Mouse (Mus musculus) forebrain, postnatal 0 days (tissue): ENCODE results near the gene Ankrd36. TPM values are rescaled to one million over a fixed set of nuclear protein-coding genes. Genes with fewer than 3 reads are reported as not detected.

Experiments used
- ATAC-seq: fragments of 200-750 bp; cut with Nextera tagmentation; 2 replicates; pipeline ENCODE4 v1.8.0; 2017; ENCODE audit warnings: mild to moderate bottlenecking, moderate library complexity
- DNase-seq: peaks from one replicate; pipeline ENCODE4 v3.0.0-alpha.2; 2015
- H3K27ac ChIP-seq: fragments of 300-500 bp; sonication (generic); 2 replicates; pipeline ENCODE4 v1.5.1; 2014; ENCODE audit warnings: low read depth, mild to moderate bottlenecking, antibody characterized with exemption, low read length, moderate library complexity, mixed read lengths
- H3K27me3 ChIP-seq: fragments of 300-500 bp; sonication (generic); 2 replicates; pipeline ENCODE4 v1.6.1; 2014; ENCODE audit warnings: mild to moderate bottlenecking, low read length, mixed read lengths; ENCODE audit not compliant: insufficient read depth
- H3K36me3 ChIP-seq: fragments of 300-500 bp; sonication (generic); 2 replicates; pipeline ENCODE4 v1.6.1; 2014; ENCODE audit warnings: mild to moderate bottlenecking, moderate library complexity; ENCODE audit not compliant: insufficient read depth
- H3K4me1 ChIP-seq: fragments of 300-500 bp; sonication (generic); 2 replicates; pipeline ENCODE4 v1.6.1; 2014; ENCODE audit warnings: antibody characterized with exemption; ENCODE audit not compliant: insufficient read depth
- H3K4me2 ChIP-seq: fragments of 300-500 bp; sonication (generic); 2 replicates; pipeline ENCODE4 v1.6.1; 2014; ENCODE audit warnings: low read depth, mild to moderate bottlenecking, moderate library complexity
- H3K4me3 ChIP-seq: fragments of 300-500 bp; sonication (generic); 2 replicates; pipeline ENCODE4 v1.5.1; 2014; ENCODE audit warnings: low read depth, low read length, mixed read lengths
- H3K9ac ChIP-seq: fragments of 300-500 bp; sonication (generic); 2 replicates; pipeline ENCODE4 v1.6.1; 2014; ENCODE audit warnings: mild to moderate bottlenecking
- H3K9me3 ChIP-seq: fragments of 300-500 bp; sonication (generic); 2 replicates; pipeline ENCODE4 v1.6.1; 2016; ENCODE audit warnings: low read length
- CTCF ChIP-seq: sonication (generic); IDR thresholded peaks from 2 replicates; pipeline ENCODE4 v1.5.1; 2016; ENCODE audit warnings: antibody characterized with exemption, control low read depth, low read depth
- WGBS: fragments of 180-500 bp; shearing (Covaris S2); extraction: QIAGEN DNeasy Blood & Tissue Kit; methylation state at CpG from one replicate; pipeline ENCODE4 v1.1.7; 2014; 5-methylcytosine and 5-hydroxymethylcytosine counted together
- polyA plus RNA-seq: library from polyadenylated mRNA; unstranded; fragments of >200 nt; fragmentation: Nextera tagmentation; extraction: Ambion mirVana; gene quantifications from 2 replicates; pipeline ENCODE4 v1.2.1, GENCODE M21; 2015
- total RNA-seq: library from RNA; depleted of rRNA; stranded (reverse); fragments of >200 nt; gene quantifications from 2 replicates; pipeline ENCODE4 v1.2.3, GENCODE M21; 2014

Ankrd36 gene
- total and polyA plus RNA-seq, 2 experiments from 2014 or later: 0.24 TPM; not detected in 1

DNA sequence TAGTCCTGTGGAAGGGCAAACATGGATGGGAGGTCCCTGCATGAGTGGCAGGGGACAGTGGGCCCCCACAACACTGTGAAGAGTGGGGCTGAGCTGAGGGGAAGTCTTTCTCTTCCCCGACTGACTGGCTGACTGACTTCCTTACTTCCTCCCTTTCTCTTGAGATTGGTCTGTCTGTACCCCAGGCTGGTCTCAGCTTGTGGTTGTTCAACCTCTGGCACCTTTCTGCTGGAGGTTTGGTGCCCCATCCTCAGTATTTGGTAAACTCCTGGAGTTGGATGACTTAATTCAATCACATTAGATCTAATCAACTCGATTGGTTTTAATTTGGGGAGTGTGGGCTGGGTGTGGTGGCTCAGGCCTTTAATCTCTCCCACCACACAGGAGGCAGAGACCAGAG, 3.0 kb upstream of the Ankrd36 start:
- Histone ChIP-seq H3K9me3 (no peaks in the 10 kb centered on the region), H3K4me1 (no peaks in the 10 kb centered on the region), H3K4me3 (no peak overlapping the region), H3K4me2 (no peak overlapping the region), H3K27ac (no peak overlapping the region), H3K36me3 (no peaks in the 10 kb centered on the region), H3K27me3 (no peaks in the 10 kb centered on the region), H3K9ac (no peak overlapping the region)
- TF ChIP-seq CTCF: no peak
- WGBS: 70% methylated on average over 2 of the region's 2 CpGs
- ATAC-seq (no peak), DNase-seq (no peak)

GRCm38 (mm10) chr11:5567654-5568053, 1.8 kb upstream of the Ankrd36 start:
- no peaks in the 10 kb centered on the region for H3K9me3 ChIP-seq
- no peak overlapping the region for H3K4me2 ChIP-seq
- H3K4me3 ChIP-seq: no peak overlapping the region
- no peak for TF ChIP-seq CTCF
- H3K27ac ChIP-seq: no peak overlapping the region
- H3K4me1 ChIP-seq: no peaks in the 10 kb centered on the region
- WGBS: 94% methylated on average over 6 of the region's 6 CpGs
- H3K9ac ChIP-seq: no peak overlapping the region
- DNase-seq (no peak), ATAC-seq (no peak)
- no peaks in the 10 kb centered on the region for H3K36me3 ChIP-seq
- no peaks in the 10 kb centered on the region for H3K27me3 ChIP-seq

DNA sequence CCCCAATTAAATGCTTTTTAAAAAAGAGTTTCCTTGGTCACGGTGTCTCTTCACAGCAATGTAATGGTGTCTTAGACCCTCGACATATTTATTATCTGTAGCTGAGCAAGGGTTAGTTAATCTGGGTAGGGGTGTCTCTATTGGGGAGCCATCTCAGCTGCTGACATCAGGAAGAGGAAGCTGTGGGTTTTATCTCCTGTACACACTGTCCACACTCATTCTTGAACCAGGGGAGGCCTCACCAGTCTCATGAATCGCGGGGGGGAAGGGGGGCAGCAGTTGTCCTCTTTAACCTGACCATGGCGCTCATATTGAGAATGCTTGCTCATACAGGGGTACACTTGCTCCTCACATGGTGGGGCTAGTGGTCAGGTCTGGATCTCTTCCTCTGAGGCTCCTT, 1.4 kb upstream of the Ankrd36 start:
- no peak overlapping the region for H3K4me2 ChIP-seq
- no peak overlapping the region for H3K27ac ChIP-seq
- H3K9me3 ChIP-seq: no peaks in the 10 kb centered on the region
- ATAC-seq (no peak), DNase-seq (no peak)
- H3K4me1 ChIP-seq: no peaks in the 10 kb centered on the region
- 92% methylated on average over 5 of the region's 5 CpGs for WGBS
- H3K9ac ChIP-seq: no peak overlapping the region
- H3K4me3 ChIP-seq: no peak overlapping the region
- no peaks in the 10 kb centered on the region for H3K36me3 ChIP-seq
- no peak for TF ChIP-seq CTCF
- H3K27me3 ChIP-seq: no peaks in the 10 kb centered on the region

DNA sequence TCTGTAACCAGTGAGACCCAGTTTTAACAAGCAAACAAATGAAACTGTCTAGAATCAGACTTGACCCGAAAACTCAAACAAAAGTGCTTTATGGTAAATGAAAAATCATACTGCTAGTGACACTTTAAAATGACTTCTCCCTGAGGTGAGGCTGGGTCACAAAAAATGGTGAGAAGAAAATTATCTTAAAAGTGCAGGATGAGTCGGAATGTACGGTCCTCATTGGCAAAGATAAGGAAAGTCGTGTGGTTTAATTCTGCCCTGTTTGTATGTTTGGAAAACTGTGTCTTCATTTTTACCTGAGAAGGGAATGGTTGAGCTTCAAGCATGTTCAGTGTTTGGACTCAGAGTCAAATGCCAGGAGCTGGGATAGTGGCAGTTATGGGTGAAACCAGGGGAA, 2.4 kb downstream of the Ankrd36 start:
- 91% methylated on average over 4 of the region's 4 CpGs for WGBS
- no peak overlapping the region for H3K4me3 ChIP-seq
- no peak overlapping the region for H3K4me2 ChIP-seq
- no peaks in the 10 kb centered on the region for H3K4me1 ChIP-seq
- H3K27ac ChIP-seq: no peak overlapping the region
- H3K27me3 ChIP-seq: no peaks in the 10 kb centered on the region
- DNase-seq (no peak), ATAC-seq (no peak)
- no peak for TF ChIP-seq CTCF
- H3K9ac ChIP-seq: no peak overlapping the region
- no peaks in the 10 kb centered on the region for H3K9me3 ChIP-seq
- no peaks in the 10 kb centered on the region for H3K36me3 ChIP-seq

- DNase-seq (no peak), ATAC-seq (no peak)
- WGBS: 82% methylated on average over 2 of the region's 2 CpGs
- Histone ChIP-seq H3K27me3 (no peaks in the 10 kb centered on the region), H3K4me1 (no peaks in the 10 kb centered on the region), H3K27ac (no peak overlapping the region), H3K4me2 (no peak overlapping the region), H3K4me3 (no peak overlapping the region), H3K36me3 (no peaks in the 10 kb centered on the region), H3K9ac (no peak overlapping the region), H3K9me3 (no peaks in the 10 kb centered on the region)
- no peak for TF ChIP-seq CTCF
Observed at GRCm38 (mm10) chr11:5573821-5574220, 4.3 kb downstream of the Ankrd36 start.

GRCm38 (mm10) chr11:5575046-5575445, 5.6 kb downstream of the Ankrd36 start:
- DNase-seq: no peak
- no peak overlapping the region for H3K27ac ChIP-seq
- H3K4me3 ChIP-seq: no peak overlapping the region
- no peaks in the 10 kb centered on the region for H3K36me3 ChIP-seq
- no peak for ATAC-seq
- no peaks in the 10 kb centered on the region for H3K4me1 ChIP-seq
- no peak for TF ChIP-seq CTCF
- H3K4me2 ChIP-seq: no peak overlapping the region
- H3K27me3 ChIP-seq: no peaks in the 10 kb centered on the region
- 59% methylated on average over 6 of the region's 6 CpGs for WGBS
- H3K9me3 ChIP-seq: no peaks in the 10 kb centered on the region
- H3K9ac ChIP-seq: no peak overlapping the region

DNA sequence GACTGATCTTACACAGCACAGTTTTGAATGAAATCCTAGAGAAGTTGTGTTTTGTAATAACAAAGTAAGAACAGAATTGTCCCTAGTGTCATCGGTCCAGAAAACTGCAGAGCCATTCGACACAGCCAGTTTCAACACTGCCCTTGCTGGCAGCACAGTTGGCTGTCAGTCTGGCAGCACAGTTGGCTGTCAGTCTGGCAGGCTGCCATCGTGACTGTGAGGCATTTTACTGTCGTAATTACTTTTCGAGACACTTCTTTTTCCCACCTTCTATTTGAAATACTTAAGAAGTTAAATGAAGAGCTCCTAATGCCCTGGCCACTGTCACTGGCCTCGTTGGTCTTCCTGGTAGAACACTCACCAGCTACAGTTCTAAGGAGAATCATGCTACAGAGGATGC, 22.9 kb downstream of the Ankrd36 start:
- no peak for TF ChIP-seq CTCF
- Histone ChIP-seq H3K27me3 (no peaks in the 10 kb centered on the region), H3K9me3 (no peaks in the 10 kb centered on the region), H3K27ac (no peak overlapping the region), H3K4me2 (no peak overlapping the region), H3K4me1 (peaks cover 3% of the 10 kb centered on the region; the same call in 1 of the 2 replicates), H3K36me3 (no peaks in the 10 kb centered on the region), H3K4me3 (no peak overlapping the region), H3K9ac (no peak overlapping the region)
- ATAC-seq (no peak), DNase-seq (peak; percentile 61)
- 28% methylated on average over 6 of the region's 6 CpGs for WGBS

GRCm38 (mm10) chr11:5595381-5595791, 25.9 kb downstream of the Ankrd36 start:
- Histone ChIP-seq H3K4me1 (peaks cover 3% of the 10 kb centered on the region; the same call in 1 of the 2 replicates), H3K4me2 (no peak overlapping the region), H3K9ac (no peak overlapping the region), H3K27ac (no peak overlapping the region), H3K4me3 (no peak overlapping the region), H3K27me3 (no peaks in the 10 kb centered on the region), H3K9me3 (no peaks in the 10 kb centered on the region), H3K36me3 (no peaks in the 10 kb centered on the region)
- DNase-seq: no peak
- WGBS: 94% methylated on average over 4 of the region's 4 CpGs
- no peak for ATAC-seq
- TF ChIP-seq CTCF: no peak
